Mouse (Mus musculus) thymus, adult 18-20 months (tissue): Measurements from ENCODE around the gene Tmem81.

ENCODE experiments used
- DNase-seq, 2 experiments: peaks; one replicate each; pipeline ENCODE4 v3.0.0; 2022; ENCODE audit warnings: mixed read lengths in 2 of 2

Gene Tmem81

DNA sequence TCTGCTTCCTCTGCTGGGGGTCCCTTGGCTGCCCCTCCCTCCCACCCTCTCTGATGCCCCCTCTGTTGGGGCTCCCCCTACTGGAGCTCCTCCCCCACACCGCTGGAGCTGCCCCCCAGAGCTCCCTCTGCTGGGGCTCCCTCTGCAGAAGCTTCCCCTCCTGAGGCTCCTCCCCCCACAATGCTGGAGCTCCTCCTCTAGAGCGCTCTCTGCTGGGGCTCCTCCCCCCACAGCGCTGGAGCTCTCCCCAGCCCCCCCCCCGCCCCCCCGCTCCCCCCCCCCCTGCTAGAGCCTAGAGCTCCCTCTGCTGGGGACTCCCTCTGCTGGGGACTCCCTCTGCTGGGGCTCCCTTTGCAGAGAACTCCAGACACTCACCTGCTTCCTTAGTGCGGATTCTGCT is 14.7 kb downstream of the Tmem81 start:
- peak; percentile 24 to 29 for DNase-seq

GRCm38 (mm10) chr1:132523048-132523447 is 17.0 kb downstream of the Tmem81 start:
- DNase-seq: no peak

GRCm38 (mm10) chr1:132523920-132524319 is 17.9 kb downstream of the Tmem81 start:
- DNase-seq: no peak

- DNase-seq: no peak
These were observed 19.8 kb downstream of the Tmem81 start for GRCm38 (mm10) chr1:132525832-132526231.

DNA sequence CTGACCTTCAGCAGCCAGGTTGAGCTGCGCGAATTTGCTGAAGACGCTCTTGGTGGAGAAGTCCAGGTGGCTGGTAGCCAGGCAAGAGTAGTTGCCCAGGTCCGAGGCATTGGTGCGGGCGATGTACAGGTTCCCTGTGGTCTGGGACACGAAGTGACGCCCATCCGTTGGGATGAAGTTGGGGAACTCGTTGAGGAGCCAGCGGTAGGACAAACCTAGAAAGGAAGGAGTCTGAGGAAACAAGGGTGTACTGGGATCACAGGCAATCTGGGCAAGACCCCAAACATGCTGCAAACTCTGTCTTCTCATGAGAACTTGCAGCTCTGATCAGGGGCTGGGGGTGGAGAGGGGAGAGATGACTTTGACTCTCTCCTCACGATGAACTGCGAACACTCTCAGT is 22.0 kb downstream of the Tmem81 start:
- no peak for DNase-seq

- DNase-seq: no peak
These were observed 22.8 kb downstream of the Tmem81 start for GRCm38 (mm10) chr1:132528647-132529334.

DNA sequence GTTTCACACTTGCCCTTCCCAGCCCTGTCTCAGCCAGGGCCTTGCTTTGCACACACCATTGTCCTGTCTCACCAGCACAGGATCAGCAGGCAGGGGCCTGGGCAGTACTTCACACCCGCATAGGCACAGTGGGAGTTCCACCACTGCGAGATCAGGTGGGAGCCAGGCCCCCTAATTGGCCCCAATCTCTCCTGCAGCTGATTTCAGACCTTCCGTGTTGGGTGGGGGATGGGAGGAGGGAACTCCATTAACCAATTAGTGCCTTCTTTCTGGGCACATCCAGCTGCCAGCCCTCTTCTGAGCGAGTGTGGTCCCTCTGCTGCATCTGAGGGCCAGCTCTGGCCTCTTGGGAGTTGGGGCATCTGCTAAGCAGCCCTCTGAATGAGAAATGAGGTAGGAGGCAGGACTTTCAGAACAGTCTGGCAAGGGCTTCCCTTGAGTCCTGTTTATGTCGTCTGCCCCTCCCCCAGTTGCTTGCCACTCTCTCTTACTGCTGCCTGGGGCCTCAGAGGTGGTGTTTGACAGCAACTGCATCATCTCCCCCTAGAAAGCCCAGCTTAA is 24.7 kb downstream of the Tmem81 start:
- no peak for DNase-seq

GRCm38 (mm10) chr1:132532521-132532920 is 26.5 kb downstream of the Tmem81 start:
- no peak for DNase-seq

DNA sequence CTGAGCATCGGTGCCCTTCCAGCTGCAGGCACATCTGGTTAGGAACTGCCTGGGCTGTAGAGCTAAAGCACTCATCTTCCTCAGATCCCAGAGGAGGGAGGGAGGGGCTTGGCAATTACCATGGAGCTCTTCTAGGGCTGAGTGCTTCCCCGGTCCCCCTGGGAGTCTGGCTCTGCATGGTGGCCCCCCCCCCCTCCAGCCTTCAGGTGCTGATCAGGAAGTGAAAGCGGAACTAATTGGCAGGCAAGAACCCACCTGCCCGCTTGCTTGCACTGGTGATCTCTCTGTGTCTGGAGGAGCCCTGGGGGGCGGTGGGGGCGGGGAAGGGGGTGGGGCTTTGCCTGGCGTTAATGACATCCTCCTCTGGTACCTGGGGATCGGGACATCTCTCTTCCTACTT is 27.8 kb downstream of the Tmem81 start:
- DNase-seq: no peak

- DNase-seq: no peak
These were observed 29.5 kb downstream of the Tmem81 start for GRCm38 (mm10) chr1:132535541-132535940.

- DNase-seq: no peak
These were observed 30.4 kb downstream of the Tmem81 start for GRCm38 (mm10) chr1:132536416-132536815.

DNA sequence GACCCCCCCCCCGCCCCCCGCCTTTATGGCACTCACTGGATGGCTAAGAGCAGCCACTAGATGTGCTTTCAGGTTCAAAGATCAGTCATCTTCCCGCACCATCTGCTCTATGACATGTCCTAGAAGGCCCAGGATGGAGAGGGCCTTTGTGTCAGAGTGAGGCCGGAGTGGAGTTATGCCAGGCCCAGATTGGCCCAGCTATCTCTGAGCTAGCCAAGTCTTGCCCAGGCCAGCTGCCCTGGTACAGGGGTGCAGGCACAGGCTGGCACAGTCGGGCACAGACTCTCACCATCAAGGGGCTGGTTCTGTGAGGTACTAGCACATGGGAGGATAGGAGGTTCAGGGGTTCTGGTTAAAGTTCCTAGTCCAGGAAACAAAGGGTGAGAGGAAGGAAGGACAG is 31.7 kb downstream of the Tmem81 start:
- DNase-seq: no peak

- no peak for DNase-seq
These were observed 34.7 kb downstream of the Tmem81 start for GRCm38 (mm10) chr1:132540701-132541100.

GRCm38 (mm10) chr1:132541171-132541823 is 35.3 kb downstream of the Tmem81 start:
- DNase-seq: no peak

DNA sequence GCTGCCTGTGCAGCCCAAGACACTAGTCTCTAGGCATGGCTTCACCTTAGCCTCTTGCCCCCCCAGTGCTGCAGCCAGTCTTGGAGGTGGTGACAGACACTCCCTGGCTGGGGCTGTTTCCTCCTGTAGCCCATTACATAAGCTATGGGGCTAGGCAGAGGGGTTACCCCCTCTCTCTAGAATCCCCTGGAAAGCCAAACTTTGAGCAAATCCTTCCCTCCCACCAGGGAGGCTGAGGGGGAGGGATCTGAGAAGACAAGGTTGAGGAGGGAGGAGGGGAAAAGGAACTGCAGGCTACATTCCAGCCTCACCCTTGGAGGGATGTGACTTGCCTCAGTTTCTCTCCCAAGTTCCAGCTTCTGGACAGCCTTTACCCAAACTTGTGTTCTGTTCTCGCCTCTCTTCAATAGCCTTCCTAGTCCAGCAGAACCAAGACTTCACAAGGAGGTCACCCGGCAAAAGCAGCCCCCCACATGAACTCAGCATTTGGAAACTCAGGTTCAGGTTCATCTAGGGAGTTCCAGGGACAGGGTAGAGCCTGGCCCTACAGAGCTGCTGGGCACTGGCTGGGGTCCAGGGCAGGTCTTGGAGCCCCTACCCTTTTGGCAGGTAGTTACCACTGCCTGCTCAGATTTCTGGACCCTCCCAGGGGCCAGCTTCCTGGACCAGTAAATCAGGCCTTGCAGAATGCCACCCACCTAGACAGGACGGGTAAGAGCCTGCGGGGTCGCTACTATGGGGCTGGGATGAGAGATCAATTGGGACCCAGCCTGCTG is 36.0 kb downstream of the Tmem81 start:
- no peak for DNase-seq

GRCm38 (mm10) chr1:132542762-132543306 is 36.8 kb downstream of the Tmem81 start, which contains the start of gene Cntn2:
TSS of gene Cntn2 (minus strand) at chr1:132543256.
- no peak for DNase-seq

- no peak for DNase-seq
These were observed 37.8 kb downstream of the Tmem81 start for GRCm38 (mm10) chr1:132543789-132544188.

- no peak for DNase-seq
These were observed 52.0 kb downstream of the Tmem81 start for GRCm38 (mm10) chr1:132557901-132558631.
